In genomic region chr14:100627523-100627922, GRCm38 (mm10) we compare ENCODE assay signal across 18 mouse cellular contexts.
"Had no signal": no experiment of that assay in that cellular context is flagged by ENCODE, and none has a peak within 500 bp of the region (broad histone marks: within the 10 kb centered on the region; RNA-seq: fewer than 3 reads in every experiment).

No protein-coding gene starts in this region.

- H3K9me3 ChIP-seq: midbrain, embryonic 10.5 days; midbrain, embryonic 12.5 days; neural tube, embryonic 13.5 days; neural tube, embryonic 15.5 days had no signal

- H3K36me3 ChIP-seq: midbrain, embryonic 10.5 days; midbrain, embryonic 12.5 days; neural tube, embryonic 13.5 days; neural tube, embryonic 15.5 days had no signal

- ATAC-seq: midbrain, embryonic 16.5 days had no signal

- H3K4me3 ChIP-seq: midbrain, embryonic 10.5 days; midbrain, embryonic 12.5 days; myocyte; neural tube, embryonic 13.5 days; neural tube, embryonic 15.5 days had no signal

- H3K4me2 ChIP-seq: lung, embryonic 14.5 days; midbrain, embryonic 12.5 days; neural tube, embryonic 13.5 days; neural tube, embryonic 15.5 days had no signal

- H3K27me3 ChIP-seq: midbrain, embryonic 12.5 days; neural tube, embryonic 13.5 days; neural tube, embryonic 15.5 days had no signal

- H3K4me1 ChIP-seq: midbrain, embryonic 10.5 days; midbrain, embryonic 12.5 days; neural tube, embryonic 13.5 days; neural tube, embryonic 15.5 days had no signal

- DNase-seq: lung, adult 18-20 months; lung, embryonic 14.5 days; lung, postnatal 10 days; lung, postnatal 4 days; right cerebral cortex, adult 18-20 months; right cerebral cortex, postnatal 25 days; right cerebral cortex, postnatal 4 days; spleen, adult 18-20 months; thymus, adult 18-20 months; thymus, postnatal 14 days; thymus, postnatal 4 days had no signal

- H3K9ac ChIP-seq: liver, embryonic 14.5 days; lung, embryonic 14.5 days; midbrain, embryonic 12.5 days; neural tube, embryonic 13.5 days; neural tube, embryonic 15.5 days had no signal

- H3K27ac ChIP-seq: liver, embryonic 14.5 days; midbrain, embryonic 10.5 days; midbrain, embryonic 12.5 days; neural tube, embryonic 13.5 days; neural tube, embryonic 15.5 days had no signal
